Mouse (Mus musculus) heart, postnatal 0 days (tissue): ENCODE measurements at regions not wholly inside any gene's neighbourhood (a gene's known extent, or its start where the extent isn't known, plus 50 kb on each side); places are given as distances from the start of the nearest gene placed in this dataset.
A peak's percentile ranks its signal among the peaks of the same experiment; 100 is the strongest.

Experiments used
- ATAC-seq: fragments of 200-750 bp; cut with Nextera tagmentation; 2 replicates; pipeline ENCODE4 v1.8.0; 2017; ENCODE audit warnings: low read depth, moderate number of reproducible peaks, moderate library complexity; ENCODE audit not compliant: insufficient read depth
- DNase-seq: peaks from one replicate; pipeline ENCODE4 v3.0.0-alpha.2; 2016; ENCODE audit warnings: low spot score
- H3K27ac ChIP-seq: fragments of 300-500 bp; sonication (generic); 2 replicates; pipeline ENCODE4 v1.5.1; 2014; ENCODE audit warnings: low read depth, mild to moderate bottlenecking
- H3K27me3 ChIP-seq: fragments of 300-500 bp; sonication (generic); 2 replicates; pipeline ENCODE4 v1.6.1; 2014; ENCODE audit warnings: low read length, mixed read lengths; ENCODE audit not compliant: control insufficient read depth, insufficient read depth
- H3K36me3 ChIP-seq: fragments of 300-500 bp; sonication (generic); replicated peaks from 2 replicates; pipeline ENCODE4 v1.6.1; 2014; ENCODE audit warnings: low read length, mixed read lengths; ENCODE audit not compliant: control insufficient read depth, insufficient read depth
- H3K4me1 ChIP-seq: fragments of 300-500 bp; sonication (generic); 2 replicates; pipeline ENCODE4 v1.6.1; 2014; ENCODE audit warnings: antibody characterized with exemption; ENCODE audit not compliant: control insufficient read depth, insufficient read depth
- H3K4me2 ChIP-seq: fragments of 300-500 bp; sonication (generic); 2 replicates; pipeline ENCODE4 v1.6.1; 2014; ENCODE audit warnings: low read depth, mild to moderate bottlenecking, low read length, moderate library complexity
- H3K4me3 ChIP-seq: fragments of 300-500 bp; sonication (generic); 2 replicates; pipeline ENCODE4 v1.5.1; 2014; ENCODE audit warnings: low read depth, low read length
- H3K9ac ChIP-seq: fragments of 300-500 bp; sonication (generic); replicated peaks from 2 replicates; pipeline ENCODE4 v1.6.1; 2014; ENCODE audit warnings: low read depth, low read length, mixed read lengths
- H3K9me3 ChIP-seq: fragments of 300-500 bp; sonication (generic); replicated peaks from 2 replicates; pipeline ENCODE4 v1.6.1; 2016; ENCODE audit warnings: low read length; ENCODE audit not compliant: control insufficient read depth
- CTCF ChIP-seq: IDR thresholded peaks from 2 replicates; pipeline ENCODE4 v1.5.1; 2016; ENCODE audit warnings: antibody characterized with exemption, control low read depth, low read depth
- EP300 ChIP-seq: IDR thresholded peaks from 2 replicates; pipeline ENCODE4 v1.6.1; 2016; ENCODE audit warnings: antibody characterized with exemption, low read depth
- WGBS: fragments of 180-500 bp; shearing (Covaris S2); extraction: QIAGEN DNeasy Blood & Tissue Kit; methylation state at CpG from one replicate; pipeline ENCODE4 v1.1.7; 2014; 5-methylcytosine and 5-hydroxymethylcytosine counted together

DNA sequence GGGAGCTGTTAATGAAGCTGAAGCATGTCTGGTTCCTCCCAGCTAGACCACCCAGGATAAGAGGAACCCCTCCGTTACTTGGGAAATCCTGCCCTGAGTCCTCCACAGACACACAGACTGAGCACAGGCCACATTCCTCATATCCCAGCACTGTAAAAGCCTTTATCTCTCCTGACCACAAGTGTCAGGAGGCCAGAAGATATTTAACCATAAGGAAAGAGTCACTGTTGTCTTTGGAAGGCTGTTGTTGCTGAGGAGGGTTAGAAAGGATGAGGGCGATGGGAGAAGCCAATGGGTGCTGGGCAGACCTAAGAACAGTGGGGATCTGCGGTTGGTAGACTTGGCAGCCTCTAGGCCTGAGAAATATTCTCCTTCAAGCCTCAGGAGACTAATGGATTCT lies 307.6 kb upstream of the Zfp703 start:
- Histone ChIP-seq H3K4me3 (no peak overlapping the region), H3K4me2 (no peak overlapping the region), H3K36me3 (no peaks in the 10 kb centered on the region), H3K4me1 (no peaks in the 10 kb centered on the region), H3K9ac (no peak overlapping the region), H3K9me3 (no peaks in the 10 kb centered on the region), H3K27ac (no peak overlapping the region), H3K27me3 (no peaks in the 10 kb centered on the region)
- no peak for TF ChIP-seq CTCF
- no peak for TF ChIP-seq EP300
- 57% methylated on average over 3 of the region's 3 CpGs for WGBS
- ATAC-seq (no peak), DNase-seq (no peak)

DNA sequence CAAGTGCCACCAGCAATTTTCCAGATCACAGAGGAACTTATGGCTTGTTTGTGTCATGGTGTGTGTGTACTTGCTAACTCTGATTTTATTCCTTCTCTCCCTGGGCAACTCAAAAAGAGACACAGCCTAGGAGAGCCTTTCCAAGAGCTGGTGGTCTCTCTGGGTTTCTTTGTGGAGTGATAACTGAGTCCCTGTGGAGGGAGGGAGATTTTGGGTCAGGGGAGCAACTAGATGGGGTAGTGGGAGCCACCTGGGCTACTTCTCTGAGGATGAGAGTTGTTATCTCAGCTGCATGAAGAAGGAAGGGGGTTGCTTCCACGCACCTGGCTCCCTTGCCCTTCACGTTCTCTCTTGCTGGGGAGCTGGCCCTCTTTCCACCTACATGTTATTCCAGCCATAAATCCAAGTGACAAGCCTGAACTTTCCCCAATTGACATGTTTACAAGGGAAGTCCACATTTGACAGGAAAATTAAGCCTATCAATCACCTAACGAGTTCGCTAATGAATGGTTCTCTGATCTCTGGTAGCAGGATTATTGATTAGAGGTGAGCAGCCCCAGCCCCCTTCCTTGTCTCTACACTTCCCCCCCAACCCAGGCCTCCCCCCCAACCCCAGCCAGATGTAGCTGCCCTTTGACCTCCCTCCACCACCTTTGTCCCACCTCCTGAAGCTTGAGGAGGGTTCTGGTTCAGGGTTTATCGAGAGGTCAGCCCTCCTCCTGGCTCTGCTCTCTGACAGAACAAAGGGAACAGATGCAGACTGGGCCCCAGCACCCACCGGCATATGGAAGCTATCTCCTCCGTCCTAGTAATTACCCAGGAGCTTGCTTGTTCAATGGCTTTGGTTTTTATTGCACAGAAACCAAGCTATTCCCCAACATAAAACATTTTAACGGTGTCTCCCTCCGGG lies 304.4 kb upstream of the Zfp703 start:
- Histone ChIP-seq H3K27me3 (no peaks in the 10 kb centered on the region), H3K4me3 (no peak overlapping the region), H3K36me3 (no peaks in the 10 kb centered on the region), H3K9ac (no peak overlapping the region), H3K27ac (no peak overlapping the region), H3K9me3 (no peaks in the 10 kb centered on the region), H3K4me1 (no peaks in the 10 kb centered on the region), H3K4me2 (no peak overlapping the region)
- no peak for ATAC-seq
- 47% methylated on average over 9 of the region's 9 CpGs for WGBS
- DNase-seq = no peak
- TF ChIP-seq EP300 (no peak), CTCF (no peak)

DNA sequence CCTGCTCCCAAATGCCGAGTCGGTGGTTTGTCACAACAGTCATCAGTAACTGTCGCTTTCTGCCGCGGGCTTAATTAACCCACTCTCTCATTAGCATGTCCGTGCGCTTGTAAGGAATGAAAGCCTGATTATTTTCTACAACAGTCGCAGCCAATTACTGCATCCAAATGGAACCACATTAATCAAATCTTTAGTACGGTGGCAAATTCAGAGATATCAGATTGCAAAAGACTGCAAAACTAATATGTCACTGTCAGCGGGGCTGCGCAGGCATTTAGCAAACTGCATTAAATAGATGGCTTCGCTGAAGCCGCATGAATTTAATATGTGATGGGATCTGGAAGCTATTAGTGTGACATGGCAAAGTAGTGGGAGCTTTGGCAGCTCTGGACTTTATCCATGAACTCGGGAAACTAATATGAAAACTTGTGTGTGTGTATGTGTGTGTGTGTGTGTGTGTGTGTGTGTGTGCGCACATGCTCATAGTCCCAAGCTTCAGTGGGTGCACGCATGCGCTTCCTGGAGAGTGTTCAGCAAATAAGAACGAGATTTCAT lies 299.5 kb upstream of the Zfp703 start:
- no peak overlapping the region for H3K4me3 ChIP-seq

DNA sequence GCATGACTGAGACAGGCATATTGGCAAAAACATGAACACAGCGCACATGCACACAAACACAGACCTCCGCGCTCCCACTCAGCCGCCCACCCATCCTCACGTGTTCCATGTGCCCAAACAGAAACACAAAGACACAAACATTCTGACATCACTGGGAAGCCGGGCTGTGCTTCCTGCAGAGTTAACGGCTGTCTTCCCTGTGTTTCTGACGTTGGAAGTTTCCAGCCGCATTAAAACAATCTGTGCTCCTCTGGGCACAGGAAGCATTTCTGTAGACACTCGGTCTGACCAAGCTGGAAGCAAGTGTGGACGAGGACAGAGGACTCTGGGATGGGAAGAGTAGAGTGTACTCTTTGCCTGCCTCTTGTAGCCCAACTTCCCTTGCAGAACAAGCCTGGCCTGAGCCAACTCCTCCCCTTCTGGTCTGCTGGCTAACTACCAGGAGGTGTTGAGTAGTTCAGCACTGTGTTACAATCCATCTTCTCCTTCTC lies 296.2 kb upstream of the Zfp703 start:
- DNase-seq (no peak), ATAC-seq (no peak)
- H3K4me1 ChIP-seq = no peaks in the 10 kb centered on the region
- TF ChIP-seq EP300 (no peak), CTCF (no peak)
- no peak overlapping the region for H3K27ac ChIP-seq
- H3K27me3 ChIP-seq = no peaks in the 10 kb centered on the region
- no peaks in the 10 kb centered on the region for H3K36me3 ChIP-seq
- no peak overlapping the region for H3K4me2 ChIP-seq
- H3K9me3 ChIP-seq = no peaks in the 10 kb centered on the region
- H3K9ac ChIP-seq = no peak overlapping the region
- WGBS = 64% methylated on average over 11 of the region's 11 CpGs
- H3K4me3 ChIP-seq = no peak overlapping the region

More for the DNA sequence above, 299.5 kb upstream of the Zfp703 start:
- Histone ChIP-seq H3K9me3 (no peaks in the 10 kb centered on the region), H3K9ac (no peak overlapping the region), H3K27ac (no peak overlapping the region), H3K4me1 (no peaks in the 10 kb centered on the region), H3K36me3 (no peaks in the 10 kb centered on the region), H3K4me2 (no peak overlapping the region), H3K27me3 (no peaks in the 10 kb centered on the region)
- DNase-seq (no peak), ATAC-seq (no peak)
- 77% methylated on average over 18 of the region's 18 CpGs for WGBS
- TF ChIP-seq CTCF (no peak), EP300 (no peak)

DNA sequence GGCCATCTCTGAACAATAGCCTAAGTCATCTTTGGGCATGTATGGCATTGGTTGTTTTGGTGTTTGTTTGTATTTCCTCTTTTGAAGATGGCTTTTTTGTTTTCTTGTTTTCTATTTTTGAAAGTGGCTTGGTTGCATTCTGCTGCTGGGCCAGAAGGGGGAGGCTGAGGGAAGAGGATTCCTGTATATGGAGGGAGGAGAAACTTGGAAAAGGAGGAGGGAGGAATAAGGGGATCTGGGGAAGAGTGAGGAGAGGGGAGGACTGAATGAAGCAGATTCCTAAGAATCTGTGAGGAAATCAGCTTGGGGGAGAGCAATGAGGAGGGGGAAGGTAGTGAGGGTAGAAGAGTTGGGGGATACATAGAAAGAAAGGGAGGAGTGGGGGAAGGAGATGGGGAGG lies 290.0 kb upstream of the Zfp703 start:
- DNase-seq = peak; percentile 57
- no peak overlapping the region for H3K9ac ChIP-seq

More for the DNA sequence above, 290.0 kb upstream of the Zfp703 start:
- no peaks in the 10 kb centered on the region for H3K27me3 ChIP-seq
- H3K4me2 ChIP-seq = no peak overlapping the region
- TF ChIP-seq CTCF = peak; percentile 79
- TF ChIP-seq EP300 = no peak
- H3K27ac ChIP-seq = no peak overlapping the region
- H3K4me3 ChIP-seq = no peak overlapping the region
- no peaks in the 10 kb centered on the region for H3K9me3 ChIP-seq
- ATAC-seq = no peak
- no peaks in the 10 kb centered on the region for H3K36me3 ChIP-seq
- H3K4me1 ChIP-seq = no peaks in the 10 kb centered on the region; the same call in 1 of the 2 replicates
